Mouse (Mus musculus) hematopoietic stem cell, adult 5-6 weeks (primary cell): ENCODE data around the gene Tssc4. TPM values are rescaled to one million over a fixed set of nuclear protein-coding genes. Genes with fewer than 3 reads are reported as not detected.

ENCODE experiments used
- ATAC-seq, 2 experiments: fragments of 125-278 bp in 1 of 2; replicated peaks in 1 of 2; 2 replicates each; pipeline ENCODE4 v1.8.0; 2016 to 2017; ENCODE audit warnings: inconsistent platforms in 2 of 2, mild to moderate bottlenecking in 2 of 2, moderate number of reproducible peaks in 2 of 2, low read depth in 1 of 2, moderate TSS enrichment in 1 of 2; ENCODE audit not compliant: low FRiP score in 2 of 2, poor library complexity in 2 of 2, severe bottlenecking in 2 of 2, insufficient read depth in 1 of 2, low TSS enrichment in 1 of 2
- total RNA-seq: library from RNA; stranded (forward); fragments of 172-1452, 232-1000 nt; gene quantifications from 2 replicates; pipeline ENCODE4 v1.2.3, GENCODE M21; 2017

Tssc4 gene
- total RNA-seq, 1 experiment from 2014 or later: 28.4 TPM

DNA sequence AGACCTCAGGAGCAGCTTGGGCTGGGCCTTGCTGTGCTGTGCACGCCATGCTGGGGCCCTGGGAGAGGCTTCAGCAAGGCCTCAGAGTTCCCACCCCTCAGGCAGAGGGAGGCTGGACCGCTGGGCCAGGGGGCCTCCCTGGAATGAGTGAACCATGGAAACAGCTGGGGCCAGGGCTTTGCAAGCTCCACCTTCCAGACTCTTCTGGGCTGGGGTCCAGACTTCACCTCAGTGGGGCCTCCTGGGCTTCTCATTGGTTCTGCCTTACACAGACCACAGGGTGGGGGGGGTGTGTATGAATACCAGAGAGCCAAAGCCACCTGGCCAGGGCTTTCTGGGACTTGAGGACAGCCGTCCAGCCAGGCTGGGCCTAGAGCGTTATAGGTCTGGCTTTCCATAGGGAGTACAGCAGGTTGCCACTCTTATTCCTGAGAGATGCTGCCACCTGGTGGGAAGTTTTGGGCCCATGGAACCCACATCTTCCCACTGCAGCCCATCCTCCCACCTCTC lies 18.1 kb downstream of the Tssc4 start:
- peak in 1 of 2 experiments; percentile 15; a peak in 2 of 4 replicates for ATAC-seq

- no peak for ATAC-seq
Measured at GRCm38 (mm10) chr7:143093847-143094246, 24.8 kb downstream of the Tssc4 start.

- peak; percentile 52 to 55; a peak in 2 of 4 replicates for ATAC-seq
Measured at GRCm38 (mm10) chr7:143094592-143095553, 25.8 kb downstream of the Tssc4 start, which contains the start of gene Trpm5. Gene Trpm5 (minus strand): TSS chr7:143094642.

GRCm38 (mm10) chr7:143095554-143095907 lies 26.5 kb downstream of the Tssc4 start:
- ATAC-seq: peak in 1 of 2 experiments; percentile 24; a peak in 1 of 4 replicates

DNA sequence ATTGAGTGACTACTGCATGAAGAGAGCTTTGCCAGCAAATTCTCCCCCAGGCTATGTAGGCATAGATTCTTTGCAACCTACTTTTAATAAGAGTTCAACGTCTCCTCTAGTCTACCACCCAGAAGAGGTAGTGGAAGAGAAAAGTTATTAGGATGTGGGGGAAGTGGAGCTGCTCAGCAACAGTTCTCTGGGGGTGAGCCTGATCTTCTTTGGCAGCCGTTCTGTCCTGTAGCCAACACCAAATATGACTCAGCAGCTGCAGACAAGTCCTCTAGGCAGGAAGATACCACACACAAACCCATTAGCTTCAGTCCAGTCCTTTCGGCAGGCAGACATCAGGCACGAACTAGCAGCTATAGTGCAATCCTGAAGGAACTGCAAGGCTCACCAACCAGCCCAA lies 31.7 kb downstream of the Tssc4 start:
- ATAC-seq: peak; percentile 9 to 43; a peak in 1 of 4 replicates

DNA sequence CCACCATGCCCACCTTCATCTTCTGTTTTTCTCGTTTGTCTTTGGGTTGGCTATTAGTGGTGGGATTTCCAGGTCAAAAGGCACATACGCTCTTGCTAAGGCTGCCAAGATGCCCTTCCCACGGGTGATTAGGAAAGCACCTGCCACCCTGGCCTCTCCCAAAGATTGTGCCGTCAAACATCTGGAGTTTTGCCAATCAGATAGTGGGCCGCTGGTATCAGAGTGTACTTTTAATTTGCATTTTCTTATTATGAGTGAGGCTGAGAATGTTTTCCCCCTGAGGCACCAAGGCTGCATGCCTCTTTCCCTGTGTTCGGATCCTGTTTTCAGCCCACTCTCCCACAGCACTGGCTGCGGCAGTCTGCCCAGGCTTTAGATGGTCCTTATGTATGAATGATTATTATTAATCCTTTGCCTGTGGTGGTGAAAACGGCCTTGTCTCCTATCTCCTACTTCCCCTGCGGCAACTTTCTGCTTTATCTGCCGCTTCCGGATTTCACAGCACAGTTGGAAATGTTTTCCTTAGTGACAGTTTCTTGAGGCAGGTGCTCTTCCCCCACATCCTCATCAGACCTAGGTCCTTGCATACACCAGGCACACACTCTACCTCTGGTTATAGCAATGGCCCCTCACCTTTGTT lies 36.3 kb downstream of the Tssc4 start:
- no peak for ATAC-seq

DNA sequence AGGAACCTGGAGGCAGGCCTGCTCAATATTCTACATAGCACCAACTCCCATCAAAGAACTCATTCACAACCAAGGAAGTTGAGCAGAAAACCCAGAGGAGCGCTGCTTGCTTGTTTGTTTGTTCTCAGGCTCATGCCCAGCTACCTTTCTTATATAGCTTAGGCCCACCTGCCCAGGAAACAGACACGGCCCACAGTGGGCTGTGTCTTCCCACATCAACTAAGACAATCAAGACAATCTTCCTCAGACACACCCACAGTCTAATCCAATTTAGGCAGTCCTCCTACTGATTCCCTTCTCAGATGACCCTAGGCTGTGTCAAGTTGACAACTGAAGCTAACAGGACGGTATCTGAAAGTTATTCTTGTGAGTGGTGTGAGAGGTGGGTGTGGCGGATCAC lies 37.0 kb downstream of the Tssc4 start, which contains the start of gene Kcnq1:
Kcnq1 (plus strand) TSS at position 301 of the 400 bp plus-strand sequence.
- ATAC-seq: no peak

DNA sequence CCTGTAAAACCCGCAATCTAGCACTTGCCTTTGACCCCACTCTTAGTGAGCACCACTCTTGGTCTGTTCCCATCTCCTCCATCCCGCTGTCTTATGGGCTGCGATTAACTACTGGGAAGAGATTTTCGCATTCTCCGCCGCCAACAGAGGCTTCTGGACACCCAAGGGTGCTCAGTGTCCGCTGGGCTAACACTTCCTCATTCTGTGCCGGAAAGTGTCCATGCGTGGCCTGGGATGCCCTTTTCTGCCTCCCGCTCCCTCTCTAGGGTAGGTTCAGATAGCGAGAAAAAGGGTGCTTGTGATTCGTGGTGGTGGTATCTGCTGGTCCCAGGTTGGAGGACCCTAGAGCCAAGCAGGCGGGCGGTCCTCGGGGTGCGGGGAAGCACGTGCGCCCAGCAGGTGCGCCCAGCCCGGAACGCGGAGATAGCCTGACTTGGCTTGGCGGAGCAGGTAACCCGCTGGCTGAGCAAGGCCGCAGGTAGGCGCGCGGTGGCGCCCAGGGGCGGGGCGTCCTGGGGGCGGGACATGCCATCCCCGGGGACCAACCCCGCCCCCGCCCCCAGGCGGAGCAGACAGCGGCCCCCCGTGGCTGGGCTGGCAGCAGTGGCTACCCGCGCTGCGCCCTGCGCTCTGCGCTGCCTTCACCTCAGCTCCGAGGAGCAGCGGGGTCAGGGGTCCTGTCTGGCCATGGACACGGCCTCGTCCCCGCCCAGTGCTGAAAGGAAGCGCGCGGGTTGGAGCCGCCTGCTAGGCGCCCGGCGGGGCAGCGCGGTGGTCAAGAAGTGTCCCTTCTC lies 37.8 kb downstream of the Tssc4 start:
- ATAC-seq: peak in 1 of 2 experiments; percentile 28; a peak in 1 of 4 replicates

- ATAC-seq: peak in 1 of 2 experiments; percentile 26; a peak in 1 of 4 replicates
Measured at GRCm38 (mm10) chr7:143108200-143108599, 39.2 kb downstream of the Tssc4 start.

GRCm38 (mm10) chr7:143108996-143109660 lies 40.1 kb downstream of the Tssc4 start:
- ATAC-seq: no peak

DNA sequence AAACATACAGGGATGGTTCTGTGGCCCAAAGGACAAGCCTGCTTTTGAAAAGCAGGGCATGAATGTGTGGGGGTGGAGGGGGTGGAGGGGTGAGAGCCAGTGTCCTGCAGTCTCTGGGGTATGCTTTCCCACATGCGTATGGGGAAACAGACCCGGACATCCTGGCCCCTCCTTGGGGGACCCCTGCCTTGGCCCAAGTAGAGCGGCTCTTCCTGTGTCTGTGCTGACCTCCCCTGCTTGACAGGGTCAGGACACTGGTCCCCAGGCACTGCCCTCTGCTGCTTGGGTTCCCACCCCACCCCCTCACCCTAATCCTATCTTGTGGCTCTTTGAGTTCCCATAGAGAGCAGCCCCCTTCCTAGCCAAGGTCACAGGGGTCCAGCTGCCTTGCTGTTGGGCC lies 40.6 kb downstream of the Tssc4 start:
- ATAC-seq: no peak

GRCm38 (mm10) chr7:143110803-143111202 lies 41.8 kb downstream of the Tssc4 start:
- ATAC-seq: no peak

GRCm38 (mm10) chr7:143111719-143112118 lies 42.7 kb downstream of the Tssc4 start:
- ATAC-seq: no peak

- ATAC-seq: no peak
Measured at GRCm38 (mm10) chr7:143112395-143112794, 43.3 kb downstream of the Tssc4 start.

DNA sequence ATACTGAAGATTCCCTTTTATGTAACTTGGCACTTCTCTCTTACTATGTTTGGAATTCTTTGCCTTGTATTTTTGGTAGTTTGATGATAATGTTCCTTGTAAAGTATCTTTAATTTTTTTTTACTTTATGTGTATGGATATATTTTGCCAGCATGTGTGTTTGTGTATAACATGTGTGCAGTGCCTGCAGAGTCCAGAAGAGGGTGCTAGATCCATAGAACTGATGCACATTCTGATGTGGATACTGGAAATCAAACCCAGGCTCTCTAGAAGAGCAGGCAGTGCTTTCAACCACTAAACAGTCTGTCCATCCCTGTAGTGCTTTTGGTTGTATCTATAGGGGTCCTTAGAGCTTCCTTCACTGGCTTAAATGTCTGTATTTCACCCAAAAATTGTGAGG lies 45.7 kb downstream of the Tssc4 start:
- no peak for ATAC-seq

DNA sequence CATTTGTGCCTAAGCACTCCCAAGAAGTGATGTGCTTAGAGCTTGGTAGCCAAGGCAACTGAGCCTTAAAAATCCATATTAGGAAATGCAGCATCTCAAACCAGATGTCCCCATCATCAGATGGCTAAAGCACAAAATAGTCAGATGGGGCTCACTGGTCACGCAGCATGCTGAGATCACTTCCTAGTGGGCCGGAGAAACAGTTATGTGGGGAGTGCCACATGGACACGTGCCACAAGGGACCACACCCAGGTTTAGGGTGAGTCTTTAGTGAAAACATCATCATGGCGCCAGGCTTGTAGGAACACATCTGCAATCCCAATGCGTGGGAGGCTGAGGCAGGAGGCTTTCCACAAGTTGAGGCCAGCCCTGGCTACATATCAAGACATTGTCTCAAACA lies 47.5 kb downstream of the Tssc4 start:
- no peak for ATAC-seq

GRCm38 (mm10) chr7:143119407-143119806 lies 50.4 kb downstream of the Tssc4 start:
- ATAC-seq: peak in 1 of 2 experiments; percentile 43; a peak in 2 of 4 replicates
